In genomic region chr13:109685296-109686115, GRCm38 (mm10) we compare ENCODE assay signal across 8 mouse cellular contexts.
DNase-seq lines count a peak whose midpoint lies in the region; ATAC-seq and TF ChIP-seq lines count a peak whose summit lies in the region.

No protein-coding gene starts in this region.

- H3K4me2 ChIP-seq in forebrain, embryonic 16.5 days (ENCODE audit: low read length) = peak overlapping the region; percentile 74

- TF ChIP-seq CTCF in Patski (IDR thresholded peaks at IDR 0.05) = peak; percentile 27
- TF ChIP-seq CTCF in cerebellum, adult 2 months (IDR thresholded peaks at IDR 0.05; ENCODE audit: borderline replicate concordance, insufficient read depth, low read depth, low read length) = no peak

- H3K9ac ChIP-seq in forebrain, embryonic 16.5 days (replicated peaks; ENCODE audit: low read depth, low read length) = peak overlapping the region; percentile 59

- peak; percentile 80 for ATAC-seq in Patski
- peak; percentile 80 for ATAC-seq in forebrain, embryonic 16.5 days

- no peaks in the 10 kb centered on the region for H3K9me3 ChIP-seq in forebrain, embryonic 16.5 days (ENCODE audit: control insufficient read depth, low read length)

- no peak for TF ChIP-seq POLR2A in cerebellum, adult 2 months (IDR thresholded peaks at IDR 0.05; ENCODE audit: borderline replicate concordance, insufficient read depth, low read length)

- CTCF ChIA-PET in Patski (lab: Charles Lee) = interaction anchor here (1.0 to 2.2 kb wide), 6 partner anchors 16 to 66 kb away, joined by 3 to 5 read pairs (median 3); no protein-coding TSS in a partner anchor

- POLR2A ChIA-PET in Patski (lab: Charles Lee) = interaction anchor here (0.6 to 1.3 kb wide), 4 partner anchors 16 to 87 kb away, joined by 3 to 4 read pairs (median 3); no protein-coding TSS in a partner anchor

- H3K4me3 ChIP-seq in cerebellum, adult 2 months (replicated peaks; ENCODE audit: insufficient read depth, low read depth, low read length) = peak overlapping the region; percentile 70
- peak overlapping the region; percentile 47 for H3K4me3 ChIP-seq in forebrain, embryonic 16.5 days (replicated peaks; ENCODE audit: low read length)

- H3K4me1 ChIP-seq in cerebellum, adult 2 months (ENCODE audit: control insufficient read depth, insufficient read depth, low read length) = no peaks in the 10 kb centered on the region
- H3K4me1 ChIP-seq in forebrain, embryonic 16.5 days (replicated peaks; ENCODE audit: control insufficient read depth, insufficient read depth, low read length) = peaks cover 11% of the 10 kb centered on the region

- no peak for DNase-seq in Patski (ENCODE audit: low read depth, low spot score)
- DNase-seq in cerebellum, adult 2 months = peak; percentile 56 to 62
- peak; percentile 54 to 71 for DNase-seq in heart, postnatal 36 days
- peak; percentile 29 to 35 for DNase-seq in layer of hippocampus, postnatal 14 days (ENCODE audit: low spot score in 2 of 2)
- DNase-seq in lung, postnatal 25 days (ENCODE audit: low spot score) = peak; percentile 28
- DNase-seq in retina, embryonic 14.5 days (ENCODE audit: low spot score) = peak; percentile 65
- peak; percentile 49 for DNase-seq in urinary bladder, postnatal 14 days (ENCODE audit: low spot score)

- intact Hi-C loops in heart, postnatal 36 days (cut with DNase I) = loop anchor here (5.0 kb wide), 2 partner anchors 52 to 63 kb away; no protein-coding TSS in a partner anchor

- WGBS in cerebellum, adult 2 months = 2% methylated on average over 29 of the region's 29 CpGs
- WGBS in forebrain, embryonic 16.5 days = under 1% methylated on average over 29 of the region's 29 CpGs

- H3K36me3 ChIP-seq in forebrain, embryonic 16.5 days (ENCODE audit: control insufficient read depth, insufficient read depth) = no peaks in the 10 kb centered on the region

- H3K27me3 ChIP-seq in Patski = no peaks in the 10 kb centered on the region
- H3K27me3 ChIP-seq in cerebellum, adult 2 months (ENCODE audit: control insufficient read depth, insufficient read depth, low read length) = no peaks in the 10 kb centered on the region
- H3K27me3 ChIP-seq in forebrain, embryonic 16.5 days (replicated peaks; ENCODE audit: control insufficient read depth, insufficient read depth, low read length) = no peaks in the 10 kb centered on the region

- no peak overlapping the region for H3K27ac ChIP-seq in cerebellum, adult 2 months (ENCODE audit: insufficient read depth, low read length)
- peak overlapping the region; percentile 29; the same call in 1 of the 2 replicates for H3K27ac ChIP-seq in forebrain, embryonic 16.5 days (ENCODE audit: low read length)

- in situ Hi-C loops in Patski (cut with MboI; ENCODE audit: low pct_unique_long_range_greater_than_20kb) = no loop called here
